Mouse (Mus musculus): ENCODE measurements around the gene Gda. TPM values are rescaled to one million over a fixed set of nuclear protein-coding genes. Genes with fewer than 3 reads are reported as not detected.

Gda gene
- total RNA-seq, 4 experiments from 2014 or later, result 5.3 to 8.1 (median 7.0) TPM

DNA sequence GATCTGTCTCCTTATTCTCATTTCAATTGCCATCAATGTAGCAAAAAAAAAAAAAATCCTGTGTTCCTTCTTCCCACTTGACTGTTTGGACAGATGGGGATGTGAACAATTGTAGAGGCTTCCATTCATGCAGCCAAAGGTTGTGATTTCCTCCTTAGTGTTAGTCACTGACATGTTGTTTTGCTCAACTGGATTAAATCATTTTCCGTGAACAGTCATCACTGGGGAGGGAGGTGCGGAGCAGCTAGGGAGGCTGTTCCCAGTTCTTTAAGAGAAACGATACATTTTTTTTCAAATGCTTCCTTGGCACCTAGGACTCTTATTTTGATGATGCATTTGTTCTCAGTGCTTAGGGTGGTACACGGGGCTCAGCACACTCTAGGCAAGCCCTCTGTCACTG, 15.8 kb downstream of the Gda start:
- DNase-seq (ENCODE audit: low spot score in 2 of 2), result no peak

DNA sequence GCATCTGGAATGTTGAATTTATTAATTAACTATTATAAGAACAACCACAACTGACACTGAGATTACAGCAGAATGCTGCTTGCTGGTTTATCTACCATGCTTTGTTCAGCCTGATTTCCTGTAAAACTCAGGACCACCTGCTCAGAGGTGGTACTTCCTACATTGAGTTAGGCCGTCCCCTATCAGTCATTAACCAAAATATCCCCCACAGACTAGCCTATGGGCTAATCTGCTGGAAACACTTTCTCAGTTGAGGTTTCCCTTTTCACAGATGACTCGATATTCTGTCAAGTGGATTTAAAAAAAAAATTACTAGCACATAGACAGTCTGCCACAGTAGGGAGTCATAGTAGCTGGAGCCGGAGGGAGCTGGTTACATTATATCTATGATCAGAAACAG, 31.5 kb downstream of the Gda start:
- no peak for DNase-seq (ENCODE audit: low spot score in 2 of 2)

DNA sequence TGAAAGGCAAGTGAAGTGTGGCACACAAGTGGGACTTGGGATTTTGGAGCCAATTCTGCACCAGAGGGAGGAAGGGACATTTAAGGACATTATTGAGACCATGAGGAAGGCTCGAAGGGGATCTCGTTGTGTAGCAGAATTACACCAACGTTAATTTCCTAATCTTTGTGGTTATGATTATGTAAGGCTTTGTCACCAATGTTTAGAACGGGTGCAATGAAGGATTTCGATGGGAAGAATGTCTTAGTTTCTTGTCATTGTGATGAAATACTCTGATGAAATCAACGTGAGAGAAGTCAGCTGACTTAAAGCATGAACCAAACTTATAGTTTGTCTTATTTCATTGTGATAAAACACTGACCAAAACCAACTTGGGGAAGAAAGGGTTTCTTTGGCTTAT, 32.4 kb downstream of the Gda start:
- DNase-seq (ENCODE audit: low spot score in 2 of 2), result no peak

DNA sequence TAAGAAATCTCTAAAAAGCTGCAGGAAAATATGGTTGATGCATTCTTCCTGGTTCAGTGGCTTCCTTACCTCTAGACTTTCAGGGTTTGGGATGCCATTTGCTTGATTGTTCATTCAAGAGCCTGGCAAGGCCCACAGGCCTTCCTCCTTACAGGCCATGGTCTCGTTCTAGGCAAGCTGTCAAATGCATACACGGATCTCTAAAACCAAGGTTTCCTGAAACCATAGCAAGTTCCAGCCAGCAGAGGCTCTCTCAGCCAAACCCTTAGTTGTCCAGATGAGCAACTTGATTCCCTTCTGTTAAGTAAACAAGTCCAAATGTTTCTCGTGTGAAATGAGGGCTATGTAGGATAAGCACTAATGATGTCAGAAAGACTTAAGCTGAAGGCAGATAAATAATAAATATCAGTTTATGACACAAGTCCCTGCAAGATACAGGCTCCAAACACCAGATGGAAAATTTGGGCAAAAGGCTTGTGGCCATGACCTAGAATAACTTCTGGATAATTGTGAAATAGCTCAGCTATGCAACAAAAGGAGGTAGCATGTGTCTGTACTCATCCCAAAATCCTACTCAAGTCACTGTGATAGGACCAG, 34.0 kb downstream of the Gda start:
- DNase-seq (ENCODE audit: low spot score in 2 of 2), result peak in 1 of 2 experiments; percentile 4

DNA sequence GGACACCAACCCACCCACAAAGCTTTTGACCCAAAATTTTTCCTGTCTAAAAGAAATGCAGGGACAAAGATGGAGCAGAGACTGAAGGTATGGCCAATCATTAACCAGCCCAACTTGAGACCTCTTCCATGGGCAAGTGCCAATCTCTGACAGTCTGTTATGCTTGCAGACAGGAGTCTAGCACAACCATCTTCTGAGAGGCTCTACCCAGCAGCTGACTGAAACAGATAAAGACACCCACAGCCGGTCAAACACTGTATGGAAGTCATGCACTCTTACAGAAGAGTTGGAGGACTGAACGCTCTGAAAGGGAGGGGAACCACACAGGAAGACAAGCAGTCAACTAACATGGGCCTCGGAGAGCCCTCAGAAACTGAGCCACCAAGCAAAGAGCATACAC, 36.7 kb downstream of the Gda start:
- DNase-seq (ENCODE audit: low spot score in 2 of 2), result no peak

DNA sequence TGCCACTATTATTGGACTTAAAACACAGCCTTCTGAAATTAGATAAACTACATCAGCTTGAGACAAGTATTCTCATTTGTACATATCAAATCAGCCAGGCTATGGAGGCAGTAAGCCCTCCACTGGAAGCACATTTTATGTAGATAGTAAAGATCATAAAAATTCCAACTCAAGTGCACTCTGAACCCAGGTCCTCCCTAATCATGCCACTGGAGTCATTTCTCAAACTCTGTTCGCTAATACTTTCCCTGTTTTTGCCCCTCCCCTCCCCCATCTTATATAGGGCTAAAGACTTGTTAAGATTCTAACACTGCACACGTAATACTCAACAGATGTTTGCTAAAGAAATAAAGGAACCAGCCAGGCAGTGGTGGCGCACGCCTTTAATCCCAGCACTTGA, 39.9 kb downstream of the Gda start:
- no peak for DNase-seq (ENCODE audit: low spot score in 2 of 2)

DNA sequence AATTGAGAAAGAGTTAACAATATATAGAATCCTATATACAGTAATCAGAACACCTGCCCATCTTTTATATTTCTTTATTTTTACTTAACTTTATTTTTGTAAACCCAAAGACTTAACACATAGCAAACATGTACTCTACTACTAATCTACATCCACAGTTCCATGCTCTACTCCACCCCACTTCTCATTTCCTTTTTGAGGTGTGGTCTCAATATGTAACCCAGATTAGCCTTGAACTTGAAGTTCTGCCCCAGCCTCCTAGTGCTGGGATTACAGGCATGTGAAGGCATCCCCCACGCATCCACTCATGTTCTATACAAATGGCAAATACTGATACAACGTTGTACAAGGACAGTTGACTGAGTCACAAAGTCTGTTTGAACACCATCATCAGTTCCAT, 40.4 kb downstream of the Gda start:
- DNase-seq (ENCODE audit: low spot score in 2 of 2), result no peak

DNA sequence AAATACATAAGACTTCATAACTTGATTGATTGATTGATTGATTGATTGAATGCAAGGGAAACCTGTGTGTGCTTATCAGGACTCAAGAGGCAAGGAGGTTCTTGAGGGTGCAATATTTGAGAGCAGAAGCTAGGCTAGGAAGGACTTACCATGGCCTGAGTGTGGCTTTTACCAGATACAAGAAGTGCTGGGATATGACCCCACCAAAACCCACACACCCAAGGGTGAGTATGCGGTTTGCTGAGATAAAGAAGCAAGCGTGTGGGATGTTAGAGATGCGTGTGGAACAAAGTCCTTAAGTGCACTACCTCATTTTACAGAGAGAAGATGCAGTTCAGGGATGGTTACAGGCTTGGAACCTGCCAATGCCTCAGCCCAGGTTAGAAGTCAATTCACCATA, 41.0 kb downstream of the Gda start:
- DNase-seq (ENCODE audit: low spot score in 2 of 2), result no peak

DNA sequence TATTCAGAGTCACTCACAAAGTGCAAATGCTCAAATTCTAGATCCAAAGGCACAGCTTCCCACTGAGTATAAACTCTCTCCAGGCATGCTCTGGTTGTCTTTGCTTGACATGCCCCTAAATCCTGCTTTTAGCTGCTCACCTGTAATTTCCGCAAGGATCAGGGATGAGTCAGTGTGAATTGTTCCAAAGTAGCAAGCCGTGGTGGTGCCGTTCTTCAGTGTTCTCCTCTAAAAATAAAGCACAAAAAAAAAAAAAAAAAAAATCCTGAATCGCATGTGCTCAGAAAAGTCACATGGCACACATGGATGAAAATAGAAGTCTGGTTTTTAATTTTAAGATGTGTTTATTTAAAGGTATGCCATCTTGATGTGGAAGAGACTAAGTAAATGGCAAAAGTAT, 47.9 kb downstream of the Gda start:
- no peak for DNase-seq (ENCODE audit: low spot score in 2 of 2)

DNA sequence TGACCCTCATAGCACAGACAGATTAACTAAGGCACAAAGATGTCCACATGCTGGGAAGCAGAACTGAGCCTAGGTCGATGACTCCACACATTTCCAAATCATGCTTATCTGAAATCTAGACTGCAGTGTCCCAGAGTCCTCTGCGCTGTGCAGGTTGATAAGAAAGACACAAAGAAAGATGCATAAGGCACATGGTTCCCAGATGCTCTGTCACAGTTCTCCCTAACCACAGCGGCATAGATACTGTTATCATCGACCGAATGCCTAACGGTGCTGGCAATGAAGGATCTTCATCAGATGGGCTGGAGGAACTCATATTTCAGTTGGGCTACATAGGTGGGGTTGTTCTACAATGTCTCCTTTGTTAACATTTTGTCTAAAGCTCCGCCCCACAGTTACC, 49.5 kb downstream of the Gda start:
- DNase-seq (ENCODE audit: low spot score in 2 of 2), result no peak

DNA sequence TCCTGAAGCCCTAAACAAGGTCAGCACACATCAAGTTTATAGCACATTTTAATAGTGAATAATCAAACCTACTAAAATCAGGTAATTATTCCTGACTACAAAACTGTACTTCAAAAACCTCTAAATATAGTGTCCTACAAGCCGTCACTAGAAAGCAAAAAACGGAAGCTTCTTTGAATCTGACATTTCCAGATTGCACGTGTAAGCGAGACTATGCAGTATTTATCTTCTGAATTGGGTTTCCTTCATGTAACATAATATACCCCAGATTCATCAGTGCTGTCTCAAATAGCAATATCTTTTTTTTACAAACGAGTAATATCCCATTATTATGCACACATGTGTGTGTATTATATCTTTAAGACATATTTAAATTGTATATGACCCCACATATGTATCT, 54.8 kb downstream of the Gda start:
- no peak for DNase-seq (ENCODE audit: low spot score in 2 of 2)

DNA sequence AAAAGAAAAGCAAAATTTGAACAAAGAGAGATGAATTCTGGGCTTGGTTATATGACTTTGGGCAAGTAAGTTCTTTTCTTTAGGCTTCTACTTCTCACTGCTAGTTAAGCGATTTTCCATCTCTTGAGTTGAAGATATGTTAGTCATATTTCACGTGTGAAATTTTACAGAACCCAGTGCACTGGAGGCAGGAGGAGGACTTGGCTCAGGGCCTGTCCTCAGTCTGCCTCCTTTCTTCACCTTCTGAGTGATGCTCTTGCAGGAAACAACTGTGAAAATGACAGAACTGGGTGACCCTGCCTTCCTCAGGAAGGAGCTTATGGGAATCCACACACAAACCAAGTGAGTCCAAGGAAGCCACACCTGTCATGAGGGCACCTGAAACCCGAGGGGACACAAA, 57.9 kb downstream of the Gda start:
- DNase-seq (ENCODE audit: low spot score in 2 of 2), result no peak

DNA sequence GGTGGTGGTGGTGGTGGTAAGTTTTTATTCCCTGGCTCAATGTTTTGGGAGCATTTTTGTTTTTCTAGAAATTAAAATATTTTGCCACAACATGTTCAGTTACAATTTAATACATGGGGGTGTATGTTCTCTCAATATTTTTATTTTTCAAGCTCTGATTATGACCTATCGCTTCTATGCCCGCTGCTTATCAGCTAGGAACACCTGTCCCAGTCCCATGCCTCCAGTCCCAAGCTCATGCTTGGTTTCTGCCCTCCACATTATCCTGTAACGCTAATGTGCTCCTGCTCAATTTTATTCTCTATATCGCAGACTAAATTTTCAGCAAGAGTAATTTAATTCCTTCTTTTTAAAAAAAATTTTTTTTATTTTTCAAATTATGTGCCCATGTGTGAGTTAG, 64.1 kb downstream of the Gda start:
- DNase-seq (ENCODE audit: low spot score in 2 of 2), result no peak

DNA sequence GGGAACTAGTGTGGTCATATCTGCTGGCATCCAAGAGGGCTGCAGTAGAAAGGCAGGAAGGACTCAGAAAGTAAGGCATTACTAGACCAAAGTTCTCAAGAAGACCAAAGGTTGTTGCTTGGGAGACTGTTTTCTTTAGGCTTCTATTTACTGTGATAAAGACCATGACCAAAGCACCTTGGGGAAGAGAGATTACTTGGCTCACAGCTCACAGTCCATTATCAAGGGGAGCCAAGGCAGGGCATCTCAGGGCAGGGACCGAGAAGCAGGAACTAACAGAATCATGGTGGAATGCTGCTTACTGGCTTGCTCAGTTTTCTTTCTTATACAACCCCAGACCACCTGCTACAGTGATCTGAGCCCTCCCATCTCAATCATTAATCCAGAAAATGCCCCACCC, 65.9 kb downstream of the Gda start:
- no peak for DNase-seq (ENCODE audit: low spot score in 2 of 2)

DNA sequence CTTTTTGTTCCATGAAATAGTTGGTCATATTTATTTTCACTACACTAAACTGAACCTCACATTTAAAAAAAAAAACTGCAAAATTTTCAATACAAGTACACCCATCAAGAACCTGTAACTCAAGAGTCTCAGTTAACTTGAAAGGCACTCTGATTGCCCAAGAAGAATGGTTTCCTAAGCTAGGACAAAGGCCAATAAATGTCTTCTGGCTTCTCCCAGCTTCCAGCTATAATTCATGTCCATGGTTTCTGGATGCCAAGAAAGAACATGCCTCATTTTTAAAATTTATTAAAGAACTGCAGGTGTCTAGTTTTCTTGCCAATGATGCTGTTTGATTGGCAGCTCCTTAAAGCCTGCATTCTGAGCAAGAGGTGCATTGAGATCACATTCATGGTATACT, 75.3 kb downstream of the Gda start:
- DNase-seq (ENCODE audit: low spot score in 2 of 2), result no peak

DNA sequence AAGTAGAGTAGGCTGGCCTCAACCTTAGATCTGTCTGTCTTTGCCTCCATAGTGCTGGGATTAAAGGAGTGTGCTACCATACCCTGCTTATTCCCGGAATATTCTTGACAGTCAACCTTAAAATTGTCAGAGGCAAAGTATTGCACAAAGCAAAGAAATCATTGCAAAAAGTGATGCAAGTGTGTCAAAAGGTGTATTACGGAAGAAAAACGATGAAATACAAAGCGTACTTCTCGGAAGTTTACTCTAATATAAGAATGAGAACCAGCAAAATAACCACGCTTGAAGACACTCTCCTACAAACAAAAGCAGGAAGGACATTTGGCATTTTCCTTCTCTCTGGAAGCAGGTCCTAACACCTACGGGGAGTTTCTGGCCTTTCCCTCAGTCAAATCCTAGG, 76.9 kb downstream of the Gda start:
- DNase-seq (ENCODE audit: low spot score in 2 of 2), result no peak

DNA sequence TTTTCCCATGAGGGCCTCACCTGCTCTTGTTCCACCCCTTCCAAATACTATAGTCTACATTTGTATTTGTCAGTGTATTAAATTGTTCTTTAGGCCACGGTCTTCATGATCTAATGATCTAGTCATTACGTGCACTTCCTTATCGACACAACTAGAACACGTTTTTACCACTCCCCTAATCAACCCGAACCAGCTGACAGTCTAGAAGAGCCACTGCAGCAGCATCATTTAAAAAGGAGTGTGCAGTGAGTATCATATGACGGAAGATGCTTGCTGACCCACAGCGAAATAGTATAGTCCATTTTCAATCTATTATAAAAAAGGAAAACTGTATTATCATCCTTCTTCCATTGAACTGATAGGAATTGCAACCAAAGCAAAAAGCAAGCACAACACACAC, 82.3 kb downstream of the Gda start:
- no peak for DNase-seq (ENCODE audit: low spot score in 2 of 2)

DNA sequence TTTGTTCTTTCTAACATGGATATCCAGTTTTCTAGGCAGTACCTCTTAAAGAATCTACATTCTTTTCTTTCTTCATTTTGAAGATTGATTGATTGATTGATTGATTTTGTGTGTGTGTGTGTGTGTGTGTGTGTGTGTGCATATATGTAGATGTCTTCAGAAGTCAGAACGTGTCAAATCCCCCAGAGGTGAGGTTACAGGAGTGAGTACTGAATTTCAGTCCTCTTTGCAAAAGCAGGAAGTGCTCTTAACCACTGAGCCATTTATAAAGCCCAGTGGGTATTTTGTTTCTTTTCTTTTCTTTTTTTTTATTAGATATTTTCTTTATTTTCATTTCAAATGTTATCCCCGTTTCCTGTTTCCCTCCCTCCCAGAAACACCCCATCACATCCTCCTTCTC, 86.4 kb downstream of the Gda start:
- DNase-seq (ENCODE audit: low spot score in 2 of 2), result no peak

DNA sequence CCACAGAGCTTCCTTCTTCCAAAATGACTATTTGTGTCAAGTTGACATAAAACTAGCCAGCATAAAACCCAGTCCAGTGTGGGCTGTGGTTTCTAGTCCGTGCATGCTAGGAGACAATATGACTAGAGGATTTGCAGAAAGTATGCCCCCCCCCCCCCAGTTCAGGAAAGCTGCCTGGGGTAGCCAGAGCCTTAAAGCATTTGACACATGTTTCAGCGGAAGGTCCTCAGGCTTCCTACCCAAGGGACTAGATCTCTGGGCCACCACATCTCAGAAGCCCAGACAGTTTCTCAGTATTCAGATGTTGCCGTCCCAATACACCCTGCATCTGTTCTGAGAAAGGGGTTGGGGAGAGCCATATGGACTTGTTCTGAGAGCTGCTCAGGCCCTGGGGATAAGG, 89.0 kb downstream of the Gda start:
- DNase-seq (ENCODE audit: low spot score in 2 of 2), result no peak

DNA sequence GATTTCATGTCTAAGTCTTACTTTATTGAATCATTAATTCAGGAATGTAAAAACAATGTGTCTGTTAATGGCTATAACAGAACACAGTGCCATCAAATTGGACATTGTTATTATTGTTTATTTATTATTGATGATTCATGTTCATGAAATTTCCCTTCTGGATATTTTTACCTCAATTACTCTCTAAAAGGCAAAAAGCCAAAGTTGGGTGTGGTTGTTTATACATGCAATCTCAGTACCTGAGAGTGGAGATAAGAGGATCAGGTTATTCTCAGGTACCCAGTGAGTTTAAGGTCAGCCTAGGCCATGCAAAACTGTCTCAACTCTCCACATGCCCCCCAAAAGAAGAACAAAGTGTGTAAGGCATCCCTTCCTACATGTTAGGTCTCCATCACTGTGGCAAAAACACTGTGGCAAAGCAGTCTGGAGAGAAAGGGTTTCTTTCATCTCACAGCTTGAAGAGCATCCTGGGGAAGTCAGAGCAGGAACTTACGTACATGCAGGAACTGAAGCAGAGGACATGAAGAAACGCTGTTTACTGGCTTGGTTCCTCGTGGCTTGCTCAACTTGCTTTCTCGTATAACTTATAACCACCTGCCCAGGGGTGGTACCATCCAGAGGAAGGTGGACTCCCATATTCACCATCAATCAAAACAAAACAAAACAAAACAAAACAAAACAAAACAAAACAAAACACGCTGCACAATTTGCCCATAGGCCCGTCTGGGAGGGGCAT, 89.6 kb downstream of the Gda start:
- no peak for DNase-seq (ENCODE audit: low spot score in 2 of 2)

DNA sequence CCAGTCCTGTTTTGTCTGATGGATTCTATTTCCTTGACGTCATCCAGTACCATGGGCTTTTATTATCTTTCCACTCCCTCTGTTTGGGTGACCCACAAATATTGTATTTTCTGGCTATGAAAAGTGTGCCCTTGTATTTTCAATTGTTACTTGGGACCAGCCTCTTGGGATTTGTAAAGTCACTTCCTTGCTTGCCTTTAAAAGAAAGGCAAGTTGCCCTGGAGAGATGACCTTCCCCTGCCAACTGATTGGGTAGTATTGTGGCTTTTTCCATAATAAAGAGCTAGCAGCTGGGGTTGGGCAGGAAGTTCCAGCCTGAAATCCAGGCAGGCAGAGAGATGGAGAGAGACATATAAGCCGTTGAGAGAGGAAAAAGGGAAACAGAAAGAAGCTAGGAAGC, 91.5 kb downstream of the Gda start:
- DNase-seq (ENCODE audit: low spot score in 2 of 2), result no peak

DNA sequence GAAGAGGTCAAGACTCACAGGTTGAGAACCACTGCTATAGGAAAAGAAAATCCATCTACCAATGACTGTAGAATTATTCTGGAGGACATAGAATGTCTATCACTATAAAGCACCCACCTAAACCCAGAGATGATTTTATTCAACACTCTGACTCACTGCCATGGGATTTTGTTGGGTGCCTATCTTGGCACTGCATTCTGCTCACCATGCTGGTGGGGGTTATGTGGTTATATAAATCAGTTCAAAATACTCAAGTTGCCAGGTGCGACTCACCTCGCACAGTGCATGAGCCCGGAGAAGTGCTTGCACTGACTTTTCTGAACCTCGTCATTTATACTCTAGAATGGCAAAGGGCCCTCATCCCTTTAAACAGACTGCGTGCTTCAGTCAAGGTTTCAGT, 94.0 kb downstream of the Gda start:
- no peak for DNase-seq (ENCODE audit: low spot score in 2 of 2)

DNA sequence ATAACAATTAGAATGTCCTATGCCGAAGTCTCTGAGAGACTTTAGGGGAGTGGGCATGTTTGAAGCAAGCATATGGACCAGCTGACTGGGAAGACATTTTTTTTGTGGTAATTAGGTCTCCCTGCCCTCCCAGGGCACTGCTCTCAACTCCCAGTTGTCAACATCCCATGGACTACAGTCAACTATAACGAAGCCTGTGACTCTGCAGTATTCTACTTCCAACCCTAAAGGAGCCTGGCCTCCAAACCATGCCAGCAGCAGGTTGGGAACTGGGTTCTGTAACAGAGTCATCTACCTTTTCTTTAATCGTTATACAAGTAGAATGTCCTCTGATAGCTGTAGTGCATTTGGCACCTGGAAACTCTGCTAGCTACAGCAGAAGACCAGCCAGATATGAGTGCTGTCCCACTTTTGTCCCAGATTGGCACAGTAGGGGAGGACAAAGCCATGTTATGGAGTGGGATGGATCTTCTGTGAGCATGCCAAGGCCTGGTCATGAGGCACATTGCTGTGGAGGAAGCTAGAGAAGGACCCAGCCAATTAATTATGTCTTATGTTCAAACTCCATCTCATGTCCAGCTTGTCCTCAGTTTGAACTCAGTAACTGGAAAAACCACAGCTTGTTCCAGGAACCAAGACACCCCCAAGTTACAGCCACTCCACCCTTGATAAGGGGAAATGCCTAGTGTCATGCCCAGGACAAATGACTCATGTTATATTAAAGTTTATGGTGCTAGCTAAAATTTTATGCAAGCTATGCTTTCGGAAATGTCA, 96.6 kb downstream of the Gda start:
- DNase-seq (ENCODE audit: low spot score in 2 of 2), result no peak
